Mouse (Mus musculus) hindbrain, embryonic 11.5 days (tissue): ENCODE results near the gene Rab11fip2. TPM values are rescaled to one million over a fixed set of nuclear protein-coding genes. Genes with fewer than 3 reads are reported as not detected.

Experiments
- ATAC-seq: fragments of 200-750 bp; cut with Nextera tagmentation; 2 replicates; pipeline ENCODE4 v1.8.0; 2017; ENCODE audit warnings: mild to moderate bottlenecking, moderate TSS enrichment, moderate library complexity; ENCODE audit not compliant: low FRiP score
- DNase-seq: peaks from one replicate; pipeline ENCODE4 v3.0.0-alpha.2; 2015; ENCODE audit warnings: low spot score
- H3K27ac ChIP-seq: fragments of 300-500 bp; sonication (generic); 2 replicates; pipeline ENCODE4 v1.5.1; 2014; ENCODE audit warnings: mild to moderate bottlenecking, low read depth, low read length
- H3K27me3 ChIP-seq: fragments of 300-500 bp; sonication (generic); 2 replicates; pipeline ENCODE4 v1.6.1; 2014; ENCODE audit warnings: mild to moderate bottlenecking, low read length, moderate library complexity, mixed read lengths; ENCODE audit not compliant: control insufficient read depth, insufficient read depth
- H3K36me3 ChIP-seq: fragments of 300-500 bp; sonication (generic); 2 replicates; pipeline ENCODE4 v1.6.1; 2014; ENCODE audit warnings: mild to moderate bottlenecking, low read length, moderate library complexity, mixed read lengths; ENCODE audit not compliant: control insufficient read depth, insufficient read depth
- H3K4me1 ChIP-seq: fragments of 300-500 bp; sonication (generic); replicated peaks from 2 replicates; pipeline ENCODE4 v1.6.1; 2014; ENCODE audit warnings: low read length, mixed read lengths; ENCODE audit not compliant: control insufficient read depth, insufficient read depth
- H3K4me2 ChIP-seq: fragments of 300-500 bp; sonication (generic); replicated peaks from 2 replicates; pipeline ENCODE4 v1.6.1; 2014; ENCODE audit warnings: mild to moderate bottlenecking, low read depth, low read length
- H3K4me3 ChIP-seq: fragments of 300-500 bp; sonication (generic); 2 replicates; pipeline ENCODE4 v1.5.1; 2014; ENCODE audit warnings: low read depth, low read length
- H3K9ac ChIP-seq: fragments of 300-500 bp; sonication (generic); 2 replicates; pipeline ENCODE4 v1.6.1; 2014; ENCODE audit warnings: low read depth, low read length
- H3K9me3 ChIP-seq: fragments of 300-500 bp; sonication (generic); 2 replicates; pipeline ENCODE4 v1.6.1; 2016; ENCODE audit warnings: low read length; ENCODE audit not compliant: control insufficient read depth
- WGBS: fragments of 180-500 bp; shearing (Covaris S2); extraction: QIAGEN DNeasy Blood & Tissue Kit; methylation state at CpG from one replicate; pipeline ENCODE4 v1.1.7; 2014; 5-methylcytosine and 5-hydroxymethylcytosine counted together
- polyA plus RNA-seq: library from polyadenylated mRNA; unstranded; fragments of >200 nt; fragmentation: Nextera tagmentation; extraction: Ambion mirVana; gene quantifications from 2 replicates; pipeline ENCODE4 v1.2.1, GENCODE M21; 2014

The Rab11fip2 gene
- polyA plus RNA-seq, 1 experiment from 2014 or later = 8.6 TPM

- Histone ChIP-seq H3K36me3 (no peaks in the 10 kb centered on the region), H3K4me2 (no peak overlapping the region), H3K9ac (no peak overlapping the region), H3K4me1 (no peaks in the 10 kb centered on the region), H3K27me3 (no peaks in the 10 kb centered on the region), H3K4me3 (no peak overlapping the region), H3K27ac (no peak overlapping the region), H3K9me3 (no peaks in the 10 kb centered on the region)
- WGBS = 87% methylated on average over 3 of the region's 3 CpGs
- ATAC-seq (no peak), DNase-seq (no peak)
These were observed 22.6 kb downstream of the Rab11fip2 start for GRCm38 (mm10) chr19:59920846-59921245.

GRCm38 (mm10) chr19:59917901-59918613, 25.4 kb downstream of the Rab11fip2 start:
- Histone ChIP-seq H3K4me1 (no peaks in the 10 kb centered on the region), H3K9ac (no peak overlapping the region), H3K36me3 (no peaks in the 10 kb centered on the region), H3K4me2 (no peak overlapping the region), H3K27me3 (no peaks in the 10 kb centered on the region), H3K4me3 (no peak overlapping the region), H3K9me3 (no peaks in the 10 kb centered on the region), H3K27ac (no peak overlapping the region)
- no peak for ATAC-seq
- WGBS = 84% methylated on average over 2 of the region's 2 CpGs
- DNase-seq = no peak

GRCm38 (mm10) chr19:59911554-59911953, 31.9 kb downstream of the Rab11fip2 start:
- H3K36me3 ChIP-seq = no peaks in the 10 kb centered on the region
- H3K9ac ChIP-seq = no peak overlapping the region
- no peaks in the 10 kb centered on the region for H3K4me1 ChIP-seq
- H3K4me3 ChIP-seq = no peak overlapping the region
- 68% methylated on average over 4 of the region's 4 CpGs for WGBS
- no peaks in the 10 kb centered on the region for H3K27me3 ChIP-seq
- ATAC-seq (no peak), DNase-seq (no peak)
- H3K4me2 ChIP-seq = no peak overlapping the region
- H3K27ac ChIP-seq = no peak overlapping the region
- no peaks in the 10 kb centered on the region for H3K9me3 ChIP-seq

- ATAC-seq = no peak
- Histone ChIP-seq H3K4me2 (no peak overlapping the region), H3K27me3 (no peaks in the 10 kb centered on the region), H3K27ac (no peak overlapping the region), H3K36me3 (no peaks in the 10 kb centered on the region), H3K9me3 (no peaks in the 10 kb centered on the region), H3K4me3 (no peak overlapping the region), H3K9ac (no peak overlapping the region), H3K4me1 (no peaks in the 10 kb centered on the region)
- DNase-seq = no peak
- 69% methylated on average over 1 of the region's 1 CpGs for WGBS
These were observed 38.0 kb downstream of the Rab11fip2 start for GRCm38 (mm10) chr19:59905296-59906081.

- Histone ChIP-seq H3K4me1 (no peaks in the 10 kb centered on the region), H3K4me2 (no peak overlapping the region), H3K9ac (no peak overlapping the region), H3K27ac (no peak overlapping the region), H3K27me3 (no peaks in the 10 kb centered on the region), H3K4me3 (no peak overlapping the region), H3K9me3 (no peaks in the 10 kb centered on the region), H3K36me3 (no peaks in the 10 kb centered on the region)
- WGBS = 91% methylated on average over 4 of the region's 4 CpGs
- ATAC-seq (no peak), DNase-seq (no peak)
These were observed 43.5 kb downstream of the Rab11fip2 start for GRCm38 (mm10) chr19:59899965-59900364.

- Histone ChIP-seq H3K9ac (no peak overlapping the region), H3K4me3 (no peak overlapping the region), H3K4me2 (no peak overlapping the region), H3K9me3 (no peaks in the 10 kb centered on the region), H3K4me1 (no peaks in the 10 kb centered on the region), H3K27me3 (no peaks in the 10 kb centered on the region), H3K36me3 (no peaks in the 10 kb centered on the region), H3K27ac (no peak overlapping the region)
- 91% methylated on average over 4 of the region's 4 CpGs for WGBS
- DNase-seq (no peak), ATAC-seq (no peak)
These were observed 45.2 kb downstream of the Rab11fip2 start for GRCm38 (mm10) chr19:59898301-59898700.

GRCm38 (mm10) chr19:59889383-59889782, 54.1 kb downstream of the Rab11fip2 start:
- ATAC-seq (no peak), DNase-seq (no peak)
- Histone ChIP-seq H3K27ac (no peak overlapping the region), H3K4me3 (no peak overlapping the region), H3K9me3 (no peaks in the 10 kb centered on the region), H3K4me2 (no peak overlapping the region), H3K4me1 (no peaks in the 10 kb centered on the region), H3K9ac (no peak overlapping the region), H3K27me3 (no peaks in the 10 kb centered on the region), H3K36me3 (no peaks in the 10 kb centered on the region)
- 80% methylated on average over 4 of the region's 4 CpGs for WGBS

- no peaks in the 10 kb centered on the region for H3K27me3 ChIP-seq
- no peaks in the 10 kb centered on the region for H3K36me3 ChIP-seq
- no peak overlapping the region for H3K27ac ChIP-seq
- no peaks in the 10 kb centered on the region for H3K4me1 ChIP-seq
- H3K4me2 ChIP-seq = no peak overlapping the region
- 94% methylated on average over 2 of the region's 2 CpGs for WGBS
- no peak overlapping the region for H3K9ac ChIP-seq
- H3K9me3 ChIP-seq = no peaks in the 10 kb centered on the region
- ATAC-seq (no peak), DNase-seq (no peak)
- H3K4me3 ChIP-seq = no peak overlapping the region
These were observed 54.6 kb downstream of the Rab11fip2 start for GRCm38 (mm10) chr19:59888846-59889245.

- no peaks in the 10 kb centered on the region for H3K27me3 ChIP-seq
- H3K4me3 ChIP-seq = no peak overlapping the region
- H3K4me2 ChIP-seq = no peak overlapping the region
- H3K9me3 ChIP-seq = no peaks in the 10 kb centered on the region
- no peaks in the 10 kb centered on the region for H3K4me1 ChIP-seq
- 70% methylated on average over 2 of the region's 2 CpGs for WGBS
- DNase-seq = no peak
- no peaks in the 10 kb centered on the region for H3K36me3 ChIP-seq
- no peak overlapping the region for H3K9ac ChIP-seq
- no peak for ATAC-seq
- no peak overlapping the region for H3K27ac ChIP-seq
These were observed 55.6 kb downstream of the Rab11fip2 start for GRCm38 (mm10) chr19:59887866-59888265.
